In genomic region chr7:29162750-29163525, GRCm38 (mm10) we compare ENCODE assay signal across 9 mouse cellular contexts. TPM values are rescaled to one million over a fixed set of nuclear protein-coding genes. Genes with fewer than 3 reads are reported as not detected.
DNase-seq lines count a peak whose midpoint lies in the region; ATAC-seq and TF ChIP-seq lines count a peak whose summit lies in the region.
"Had no signal": no experiment of that assay in that cellular context is flagged by ENCODE, and none has a peak within 500 bp of the region (broad histone marks: within the 10 kb centered on the region; RNA-seq: fewer than 3 reads in every experiment).

No protein-coding gene starts in this region.

- ATAC-seq in heart, embryonic 11.5 days (replicated peaks; ENCODE audit: insufficient number of reproducible peaks, low FRiP score, low TSS enrichment) = 0 out of 2 replicates have a peak, but pooled peaks have one; percentile 46
- ATAC-seq in kidney, postnatal 0 days (replicated peaks; ENCODE audit: low FRiP score, low read depth) = peak; percentile 75
- no peak for ATAC-seq in cerebellum, adult (ENCODE audit: insufficient number of reproducible peaks, low FRiP score, low TSS enrichment)
- ATAC-seq in forebrain, postnatal 0 days = no peak

- no peak for DNase-seq in heart, postnatal 36 days
- peak; percentile 72 for DNase-seq in embryonic facial prominence, embryonic 10.5 days (ENCODE audit: low spot score)
- DNase-seq in kidney, postnatal 0 days (ENCODE audit: low spot score) = peak; percentile 59
- DNase-seq in lung, postnatal 25 days (ENCODE audit: low spot score) = peak; percentile 84
- DNase-seq in cerebellum, postnatal 14 days = no peak
- no peak for DNase-seq in forebrain, postnatal 0 days

- H3K27me3 ChIP-seq in heart, embryonic 11.5 days (ENCODE audit: control insufficient read depth, insufficient read depth, low read length) = peaks cover 36% of the 10 kb centered on the region
- H3K27me3 ChIP-seq in embryonic facial prominence, embryonic 10.5 days (replicated peaks; ENCODE audit: low read depth, poor library complexity, severe bottlenecking) = peaks cover 51% of the 10 kb centered on the region
- peaks cover 5% of the 10 kb centered on the region; the same call in 1 of the 2 replicates for H3K27me3 ChIP-seq in kidney, postnatal 0 days (ENCODE audit: insufficient read depth, low read length)
- H3K27me3 ChIP-seq in forebrain, postnatal 0 days (ENCODE audit: insufficient read depth, low read length) = no peaks in the 10 kb centered on the region

- H3K4me1 ChIP-seq in heart, embryonic 11.5 days (ENCODE audit: control insufficient read depth, insufficient read depth, low read length) = no peaks in the 10 kb centered on the region
- H3K4me1 ChIP-seq in embryonic facial prominence, embryonic 10.5 days = peaks cover 35% of the 10 kb centered on the region
- H3K4me1 ChIP-seq in kidney, postnatal 0 days (replicated peaks; ENCODE audit: insufficient read depth, low read length) = no peaks in the 10 kb centered on the region
- H3K4me1 ChIP-seq in forebrain, postnatal 0 days (ENCODE audit: insufficient read depth) = no peaks in the 10 kb centered on the region

- intact Hi-C loops in heart, postnatal 36 days (cut with DNase I) = no loop called here

- H3K9ac ChIP-seq in heart, embryonic 11.5 days (ENCODE audit: low read depth, low read length) = no peak overlapping the region
- no peak overlapping the region for H3K9ac ChIP-seq in kidney, postnatal 0 days (ENCODE audit: low read depth, low read length)
- H3K9ac ChIP-seq in forebrain, postnatal 0 days = no peak overlapping the region

- 13% methylated on average over 9 of the region's 9 CpGs for WGBS in heart, embryonic 11.5 days (ENCODE audit: insufficient replicate concordance)
- 23% methylated on average over 9 of the region's 9 CpGs for WGBS in embryonic facial prominence, embryonic 10.5 days
- 17% methylated on average over 9 of the region's 9 CpGs for WGBS in kidney, postnatal 0 days
- 39% methylated on average over 9 of the region's 9 CpGs for WGBS in forebrain, postnatal 0 days

- no peak for TF ChIP-seq CTCF in kidney, postnatal 0 days (IDR thresholded peaks at IDR 0.05; ENCODE audit: low read depth)
- TF ChIP-seq CTCF in forebrain, postnatal 0 days (IDR thresholded peaks at IDR 0.05; ENCODE audit: low read depth) = no peak

- no peak overlapping the region for H3K27ac ChIP-seq in heart, embryonic 11.5 days (ENCODE audit: low read depth, low read length)
- no peak overlapping the region for H3K27ac ChIP-seq in embryonic facial prominence, embryonic 10.5 days (replicated peaks)
- no peak overlapping the region for H3K27ac ChIP-seq in kidney, postnatal 0 days
- H3K27ac ChIP-seq in forebrain, postnatal 0 days (ENCODE audit: low read depth, low read length) = no peak overlapping the region
- H3K27ac ChIP-seq: heart, adult 2 months had no signal

- H3K36me3 ChIP-seq in heart, embryonic 11.5 days (ENCODE audit: control insufficient read depth, insufficient read depth, low read length) = no peaks in the 10 kb centered on the region
- H3K36me3 ChIP-seq in embryonic facial prominence, embryonic 10.5 days (replicated peaks) = peaks cover 32% of the 10 kb centered on the region
- H3K36me3 ChIP-seq in kidney, postnatal 0 days (ENCODE audit: insufficient read depth, low read length) = 0 out of 2 replicates have a peak, but pooled peaks cover 5% of the 10 kb centered on the region
- H3K36me3 ChIP-seq in forebrain, postnatal 0 days (ENCODE audit: insufficient read depth) = peaks cover 16% of the 10 kb centered on the region

- H3K9me3 ChIP-seq in heart, embryonic 11.5 days (replicated peaks; ENCODE audit: control insufficient read depth, low read length) = no peaks in the 10 kb centered on the region
- H3K9me3 ChIP-seq in embryonic facial prominence, embryonic 10.5 days = no peaks in the 10 kb centered on the region
- H3K9me3 ChIP-seq in kidney, postnatal 0 days (replicated peaks; ENCODE audit: low read length) = no peaks in the 10 kb centered on the region
- no peaks in the 10 kb centered on the region for H3K9me3 ChIP-seq in forebrain, postnatal 0 days (ENCODE audit: low read length)

- H3K4me2 ChIP-seq in heart, embryonic 11.5 days = peak overlapping the region; percentile 22; the same call in 1 of the 2 replicates
- H3K4me2 ChIP-seq in kidney, postnatal 0 days (ENCODE audit: low read length) = no peak overlapping the region
- no peak overlapping the region for H3K4me2 ChIP-seq in forebrain, postnatal 0 days (ENCODE audit: low read depth)

- no peak overlapping the region for H3K4me3 ChIP-seq in heart, embryonic 11.5 days (ENCODE audit: low read depth, low read length)
- H3K4me3 ChIP-seq in embryonic facial prominence, embryonic 10.5 days = peak overlapping the region; percentile 16; the same call in 1 of the 2 replicates
- H3K4me3 ChIP-seq in kidney, postnatal 0 days (replicated peaks; ENCODE audit: low read depth, low read length) = no peak overlapping the region
- H3K4me3 ChIP-seq in forebrain, postnatal 0 days (ENCODE audit: low read depth, low read length) = no peak overlapping the region
- H3K4me3 ChIP-seq: heart, adult 2 months had no signal

RNA-seq across cellular contexts. Expression of gene Fam98c, which starts 6.9 kb away (rescaled TPM):
- polyA plus RNA-seq in heart, embryonic 11.5 days (2014; fragmentation: Nextera tagmentation; extraction: Ambion mirVana) = 8.3 and 10.7 TPM in 2 replicates
- total RNA-seq in heart, postnatal 36 days (2021) = 10 to 100 TPM; 10.6 to 12.0 TPM
- polyA plus RNA-seq in embryonic facial prominence, embryonic 10.5 days (2016; fragmentation: Nextera tagmentation; extraction: Ambion mirVana) = 10.8 and 12.3 TPM in 2 replicates
- polyA plus RNA-seq in kidney, postnatal 0 days (2015; fragmentation: Nextera tagmentation; extraction: Ambion mirVana) = 27.3 and 30.0 TPM in 2 replicates
- 15.9 and 23.5 TPM in 2 replicates for total RNA-seq in forebrain, postnatal 0 days (2014; rRNA removed)
- polyA plus RNA-seq in forebrain, postnatal 0 days (2015; fragmentation: Nextera tagmentation; extraction: Ambion mirVana) = 24.7 and 25.3 TPM in 2 replicates

RNA-seq across cellular contexts. Expression of gene Ggn, which starts 7.1 kb away (rescaled TPM):
- polyA plus RNA-seq in heart, embryonic 11.5 days (2014; fragmentation: Nextera tagmentation; extraction: Ambion mirVana) = 0.42 and 1.1 TPM in 2 replicates
- total RNA-seq in heart, postnatal 36 days (2021) = under 1 TPM; 0.19 to 0.31 TPM
- polyA plus RNA-seq in embryonic facial prominence, embryonic 10.5 days (2016; fragmentation: Nextera tagmentation; extraction: Ambion mirVana) = 0.48 and 0.55 TPM in 2 replicates
- polyA plus RNA-seq in kidney, postnatal 0 days (2015; fragmentation: Nextera tagmentation; extraction: Ambion mirVana) = 0.70 and 0.71 TPM in 2 replicates
- total RNA-seq in forebrain, postnatal 0 days (2014; rRNA removed) = 0.67 and 0.77 TPM in 2 replicates
- 0.39 and 0.40 TPM in 2 replicates for polyA plus RNA-seq in forebrain, postnatal 0 days (2015; fragmentation: Nextera tagmentation; extraction: Ambion mirVana)

RNA-seq across cellular contexts. Expression of gene Spred3, which starts 7.3 kb away (rescaled TPM):
- polyA plus RNA-seq in heart, embryonic 11.5 days (2014; fragmentation: Nextera tagmentation; extraction: Ambion mirVana) = 2.5 and 3.5 TPM in 2 replicates
- total RNA-seq in heart, postnatal 36 days (2021) = under 1 TPM; 0.44 to 0.89 TPM
- polyA plus RNA-seq in embryonic facial prominence, embryonic 10.5 days (2016; fragmentation: Nextera tagmentation; extraction: Ambion mirVana) = 3.3 and 4.1 TPM in 2 replicates
- polyA plus RNA-seq in kidney, postnatal 0 days (2015; fragmentation: Nextera tagmentation; extraction: Ambion mirVana) = 1.6 and 2.3 TPM in 2 replicates
- total RNA-seq in forebrain, postnatal 0 days (2014; rRNA removed) = 19.0 and 29.0 TPM in 2 replicates
- 4.7 and 6.8 TPM in 2 replicates for polyA plus RNA-seq in forebrain, postnatal 0 days (2015; fragmentation: Nextera tagmentation; extraction: Ambion mirVana)

RNA-seq across cellular contexts. Expression of gene Psmd8, which starts 17.6 kb away (rescaled TPM):
- polyA plus RNA-seq in heart, embryonic 11.5 days (2014; fragmentation: Nextera tagmentation; extraction: Ambion mirVana) = 235 and 252 TPM in 2 replicates
- total RNA-seq in heart, postnatal 36 days (2021) = 100 to 1,000 TPM; 130 to 132 TPM
- polyA plus RNA-seq in embryonic facial prominence, embryonic 10.5 days (2016; fragmentation: Nextera tagmentation; extraction: Ambion mirVana) = 303 and 307 TPM in 2 replicates
- polyA plus RNA-seq in kidney, postnatal 0 days (2015; fragmentation: Nextera tagmentation; extraction: Ambion mirVana) = 296 and 298 TPM in 2 replicates
- total RNA-seq in forebrain, postnatal 0 days (2014; rRNA removed) = 245 and 253 TPM in 2 replicates
- polyA plus RNA-seq in forebrain, postnatal 0 days (2015; fragmentation: Nextera tagmentation; extraction: Ambion mirVana) = 292 and 338 TPM in 2 replicates

RNA-seq across cellular contexts. Expression of gene Rasgrp4, which starts 28.3 kb away (rescaled TPM):
- polyA plus RNA-seq in heart, embryonic 11.5 days (2014; fragmentation: Nextera tagmentation; extraction: Ambion mirVana) = 0.83 and 1.00 TPM in 2 replicates
- total RNA-seq in heart, postnatal 36 days (2021) = 1 to 10 TPM; 1.4 to 1.5 TPM
- 0.66 and 0.73 TPM in 2 replicates for polyA plus RNA-seq in embryonic facial prominence, embryonic 10.5 days (2016; fragmentation: Nextera tagmentation; extraction: Ambion mirVana)
- 0.49 and 1.2 TPM in 2 replicates for polyA plus RNA-seq in kidney, postnatal 0 days (2015; fragmentation: Nextera tagmentation; extraction: Ambion mirVana)
- 1.8 and 4.0 TPM in 2 replicates for total RNA-seq in forebrain, postnatal 0 days (2014; rRNA removed)
- 0.84 and 1.3 TPM in 2 replicates for polyA plus RNA-seq in forebrain, postnatal 0 days (2015; fragmentation: Nextera tagmentation; extraction: Ambion mirVana)

Comparison
In these comparisons a context has a peak if more than half of its experiments do, and no peak if none do; other contexts are left out.
1. ATAC-seq: peak in heart, embryonic 11.5 days (single experiment) and kidney, postnatal 0 days (single experiment); none in cerebellum, adult (single experiment) and forebrain, postnatal 0 days (single experiment).
2. DNase-seq: peak in embryonic facial prominence, embryonic 10.5 days (single experiment), kidney, postnatal 0 days (single experiment) and lung, postnatal 25 days (single experiment); none in heart, postnatal 36 days (0 of 2), cerebellum, postnatal 14 days (0 of 2) and forebrain, postnatal 0 days (single experiment).